Mouse (Mus musculus): Measurements from ENCODE around the gene Myo18a. TPM values are rescaled to one million over a fixed set of nuclear protein-coding genes. Genes with fewer than 3 reads are reported as not detected.
A peak's percentile ranks its signal among the peaks of the same experiment; 100 is the strongest.

Gene Myo18a
- polyA plus RNA-seq, 2 experiments = 42.9 to 43.5 TPM

DNA sequence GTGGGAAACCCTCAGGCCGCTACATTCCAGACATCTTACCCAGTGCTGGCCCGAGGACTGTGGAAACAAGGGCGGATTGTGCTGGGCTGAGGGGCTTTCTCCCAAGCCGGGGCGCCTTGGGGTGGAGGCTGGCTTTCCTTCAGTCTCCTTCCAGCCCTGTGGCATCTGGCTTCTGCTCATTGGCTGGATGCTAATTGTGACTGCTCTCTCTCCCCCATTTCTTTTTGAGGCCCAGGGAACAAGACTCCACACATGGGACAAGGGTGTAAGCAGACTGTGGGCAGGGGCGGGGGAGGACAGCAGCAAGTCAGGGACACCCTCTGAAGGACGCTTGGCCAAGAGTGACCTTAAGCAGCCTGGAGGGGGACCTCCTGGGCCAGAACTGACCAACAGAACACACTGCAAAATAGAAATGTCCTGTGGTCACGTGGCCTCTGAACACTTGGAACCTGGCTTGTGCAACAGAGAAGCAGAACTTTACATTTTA is 28.2 kb downstream of the Myo18a start:
- 23% methylated on average over 8 of the region's 8 CpGs for WGBS
- DNase-seq (ENCODE audit: low spot score) (peak; percentile 65), ATAC-seq (ENCODE audit: low FRiP score, low read depth) (peak; percentile 56)
- Histone ChIP-seq H3K4me1 (ENCODE audit: control insufficient read depth, insufficient read depth, low read length) (peaks cover 32% of the 10 kb centered on the region), H3K27me3 (ENCODE audit: control insufficient read depth, insufficient read depth, low read length) (no peaks in the 10 kb centered on the region), H3K9ac (ENCODE audit: low read depth, low read length, severe bottlenecking) (0 out of 2 replicates have a peak overlapping the region, but pooled peaks have one; percentile 21), H3K27ac (replicated peaks; ENCODE audit: low read depth, low read length) (peak overlapping the region; percentile 86), H3K4me3 (replicated peaks; ENCODE audit: low read length) (no peak overlapping the region), H3K36me3 (ENCODE audit: control insufficient read depth, insufficient read depth, low read length) (no peaks in the 10 kb centered on the region), H3K9me3 (ENCODE audit: control insufficient read depth, low read length) (no peaks in the 10 kb centered on the region), H3K4me2 (replicated peaks; ENCODE audit: low read depth, low read length, severe bottlenecking) (peak overlapping the region; percentile 16)
- no peak for TF ChIP-seq POLR2A (IDR thresholded peaks at IDR 0.05; ENCODE audit: borderline replicate concordance, extremely low read depth, insufficient read depth, insufficient read length)

- Histone ChIP-seq H3K27ac (replicated peaks; ENCODE audit: low read depth, low read length) (peak overlapping the region; percentile 86), H3K36me3 (ENCODE audit: control insufficient read depth, insufficient read depth, low read length) (no peaks in the 10 kb centered on the region), H3K4me2 (replicated peaks; ENCODE audit: low read depth, low read length, severe bottlenecking) (peak overlapping the region; percentile 73), H3K4me1 (ENCODE audit: control insufficient read depth, insufficient read depth, low read length) (peaks cover 31% of the 10 kb centered on the region), H3K27me3 (ENCODE audit: control insufficient read depth, insufficient read depth, low read length) (no peaks in the 10 kb centered on the region), H3K9me3 (ENCODE audit: control insufficient read depth, low read length) (no peaks in the 10 kb centered on the region), H3K9ac (ENCODE audit: low read depth, low read length, severe bottlenecking) (0 out of 2 replicates have a peak overlapping the region, but pooled peaks have one; percentile 12), H3K4me3 (replicated peaks; ENCODE audit: low read length) (no peak overlapping the region)
- TF ChIP-seq POLR2A (IDR thresholded peaks at IDR 0.05; ENCODE audit: borderline replicate concordance, extremely low read depth, insufficient read depth, insufficient read length) = no peak
- DNase-seq (ENCODE audit: low spot score) (peak; percentile 30), ATAC-seq (ENCODE audit: low FRiP score, low read depth) (no peak)
- 45% methylated on average over 12 of the region's 12 CpGs for WGBS
Measured at GRCm38 (mm10) chr11:77791752-77792565, 28.9 kb downstream of the Myo18a start.

- Histone ChIP-seq H3K4me2 (replicated peaks; ENCODE audit: low read depth, low read length, severe bottlenecking) (peak overlapping the region; percentile 73), H3K4me1 (ENCODE audit: control insufficient read depth, insufficient read depth, low read length) (peaks cover 31% of the 10 kb centered on the region), H3K9me3 (ENCODE audit: control insufficient read depth, low read length) (no peaks in the 10 kb centered on the region), H3K27ac (replicated peaks; ENCODE audit: low read depth, low read length) (peak overlapping the region; percentile 86), H3K27me3 (ENCODE audit: control insufficient read depth, insufficient read depth, low read length) (no peaks in the 10 kb centered on the region), H3K4me3 (replicated peaks; ENCODE audit: low read length) (no peak overlapping the region), H3K9ac (ENCODE audit: low read depth, low read length, severe bottlenecking) (0 out of 2 replicates have a peak overlapping the region, but pooled peaks have one; percentile 17), H3K36me3 (ENCODE audit: control insufficient read depth, insufficient read depth, low read length) (no peaks in the 10 kb centered on the region)
- 65% methylated on average over 7 of the region's 7 CpGs for WGBS
- TF ChIP-seq POLR2A (IDR thresholded peaks at IDR 0.05; ENCODE audit: borderline replicate concordance, extremely low read depth, insufficient read depth, insufficient read length) = no peak
- DNase-seq (ENCODE audit: low spot score) (no peak), ATAC-seq (ENCODE audit: low FRiP score, low read depth) (no peak)
Measured at GRCm38 (mm10) chr11:77792566-77792909, 29.5 kb downstream of the Myo18a start.

DNA sequence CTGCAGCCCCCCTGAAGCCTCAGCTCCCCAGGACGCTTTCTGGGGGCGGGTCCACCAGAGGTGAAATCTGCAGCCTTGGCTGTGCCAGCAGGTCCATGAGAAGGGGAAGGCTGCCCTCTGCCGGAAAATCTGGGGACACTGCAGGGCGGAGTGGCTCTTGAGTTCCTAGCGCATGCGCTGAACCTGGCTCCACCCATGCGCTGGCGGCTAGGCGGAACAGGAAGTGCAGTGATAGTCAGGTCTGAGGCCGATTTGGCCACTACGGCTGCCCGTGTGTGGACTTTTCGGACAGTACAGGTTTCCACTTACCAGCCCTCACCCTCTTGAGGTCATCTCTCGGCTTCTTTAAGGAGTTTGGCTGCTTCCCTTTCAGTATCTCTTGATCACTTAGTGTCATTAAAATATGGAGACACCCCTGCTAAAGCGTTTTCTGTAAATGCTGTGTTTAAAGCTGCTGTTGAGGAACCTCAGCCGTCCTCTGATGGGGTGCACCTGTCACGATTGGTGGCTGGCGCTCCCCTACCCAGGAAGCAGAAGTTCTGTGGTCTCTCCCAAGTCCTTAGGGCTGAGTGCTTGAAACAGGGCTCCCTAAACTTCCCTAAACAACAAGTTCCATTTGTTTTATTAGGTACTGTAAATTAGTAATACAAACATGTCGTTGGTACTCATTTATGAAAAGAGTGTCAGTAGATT is 30.3 kb downstream of the Myo18a start:
- 0 out of 2 replicates have a peak overlapping the region, but pooled peaks have one; percentile 10 for H3K27ac ChIP-seq (replicated peaks; ENCODE audit: low read depth, low read length)
- peak; percentile 90 for ATAC-seq (ENCODE audit: low FRiP score, low read depth)
- WGBS = 3% methylated on average over 19 of the region's 19 CpGs

GRCm38 (mm10) chr11:77795216-77795615 is 32.2 kb downstream of the Myo18a start:
- H3K4me3 ChIP-seq (replicated peaks; ENCODE audit: low read length) = no peak overlapping the region
- H3K4me1 ChIP-seq (ENCODE audit: control insufficient read depth, insufficient read depth, low read length) = peaks cover 30% of the 10 kb centered on the region
- H3K27ac ChIP-seq (replicated peaks; ENCODE audit: low read depth, low read length) = no peak overlapping the region
- H3K9ac ChIP-seq (ENCODE audit: low read depth, low read length, severe bottlenecking) = no peak overlapping the region
- no peaks in the 10 kb centered on the region for H3K27me3 ChIP-seq (ENCODE audit: control insufficient read depth, insufficient read depth, low read length)
- H3K36me3 ChIP-seq (ENCODE audit: control insufficient read depth, insufficient read depth, low read length) = no peaks in the 10 kb centered on the region
- no peak for TF ChIP-seq POLR2A (IDR thresholded peaks at IDR 0.05; ENCODE audit: borderline replicate concordance, extremely low read depth, insufficient read depth, insufficient read length)
- 68% methylated on average over 5 of the region's 5 CpGs for WGBS
- DNase-seq (ENCODE audit: low spot score) (no peak), ATAC-seq (ENCODE audit: low FRiP score, low read depth) (no peak)
- H3K9me3 ChIP-seq (ENCODE audit: control insufficient read depth, low read length) = no peaks in the 10 kb centered on the region
- no peak overlapping the region for H3K4me2 ChIP-seq (replicated peaks; ENCODE audit: low read depth, low read length, severe bottlenecking)

More for the DNA sequence above, 30.3 kb downstream of the Myo18a start:
- peak; percentile 95 for DNase-seq (ENCODE audit: low spot score)
- H3K9ac ChIP-seq (ENCODE audit: low read depth, low read length, severe bottlenecking) = peak overlapping the region; percentile 44
- no peak for TF ChIP-seq POLR2A (IDR thresholded peaks at IDR 0.05; ENCODE audit: borderline replicate concordance, extremely low read depth, insufficient read depth, insufficient read length)
- H3K4me2 ChIP-seq (replicated peaks; ENCODE audit: low read depth, low read length, severe bottlenecking) = peak overlapping the region; percentile 73
- H3K27me3 ChIP-seq (ENCODE audit: control insufficient read depth, insufficient read depth, low read length) = no peaks in the 10 kb centered on the region
- peak overlapping the region; percentile 42 for H3K4me3 ChIP-seq (replicated peaks; ENCODE audit: low read length)
- no peaks in the 10 kb centered on the region for H3K9me3 ChIP-seq (ENCODE audit: control insufficient read depth, low read length)
- H3K36me3 ChIP-seq (ENCODE audit: control insufficient read depth, insufficient read depth, low read length) = no peaks in the 10 kb centered on the region
- H3K4me1 ChIP-seq (ENCODE audit: control insufficient read depth, insufficient read depth, low read length) = peaks cover 31% of the 10 kb centered on the region
